Mouse (Mus musculus): Measurements from ENCODE around the gene Dock2.

The Dock2 gene

DNA sequence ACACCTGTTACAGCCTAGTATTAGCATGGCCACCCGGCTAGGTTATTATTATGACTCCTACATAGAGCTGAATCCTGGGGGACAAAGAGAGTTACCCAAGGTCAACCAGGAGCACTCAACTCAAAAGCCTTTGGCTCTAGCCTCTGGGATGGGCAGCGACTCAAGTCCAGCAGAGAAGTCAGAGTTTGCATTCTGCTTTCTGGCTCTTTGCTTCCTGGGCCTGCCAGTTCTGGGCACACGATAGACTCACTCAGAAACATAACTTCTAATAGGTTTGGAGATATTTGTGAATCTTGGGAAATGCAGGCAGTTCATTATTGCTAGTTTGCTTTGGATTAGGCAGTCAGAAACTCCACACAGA lies 367.1 kb downstream of the Dock2 start:
- no peak for DNase-seq (ENCODE audit: low spot score)

DNA sequence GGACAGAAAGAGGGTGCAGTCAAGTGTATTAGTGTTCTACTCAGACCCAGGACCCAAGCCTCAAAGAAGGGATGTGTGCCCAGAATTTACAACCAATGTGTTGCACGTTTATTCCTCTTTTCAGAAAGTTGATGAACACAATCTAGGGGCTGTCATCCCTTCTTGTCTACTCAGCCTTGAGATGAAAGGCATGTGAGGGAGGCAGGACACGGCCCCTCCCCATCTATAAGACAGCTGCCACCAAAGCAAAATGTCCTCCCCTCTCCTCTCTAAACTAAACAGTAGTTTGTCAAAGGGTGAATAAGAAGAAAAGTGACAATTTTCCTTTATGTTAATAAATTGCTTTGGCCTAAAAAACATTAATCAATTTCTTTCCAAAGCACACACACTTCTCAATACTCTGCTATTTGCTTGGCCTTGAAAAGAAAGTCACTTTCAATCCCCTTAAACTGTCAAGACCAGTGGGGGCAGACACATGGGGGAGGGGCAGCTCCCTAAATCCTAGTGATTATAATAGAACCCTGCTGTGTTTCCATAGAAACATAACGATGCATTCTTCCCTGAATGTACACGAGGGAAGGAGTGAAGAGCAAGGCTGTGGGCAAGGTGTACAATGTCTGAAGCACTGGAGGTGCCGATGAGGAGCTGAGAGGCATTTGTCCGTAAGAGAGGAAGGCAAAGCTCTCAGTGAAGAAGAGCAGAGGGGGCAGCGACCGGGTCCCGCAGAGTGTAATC lies 367.6 kb downstream of the Dock2 start:
- no peak for DNase-seq (ENCODE audit: low spot score)

DNA sequence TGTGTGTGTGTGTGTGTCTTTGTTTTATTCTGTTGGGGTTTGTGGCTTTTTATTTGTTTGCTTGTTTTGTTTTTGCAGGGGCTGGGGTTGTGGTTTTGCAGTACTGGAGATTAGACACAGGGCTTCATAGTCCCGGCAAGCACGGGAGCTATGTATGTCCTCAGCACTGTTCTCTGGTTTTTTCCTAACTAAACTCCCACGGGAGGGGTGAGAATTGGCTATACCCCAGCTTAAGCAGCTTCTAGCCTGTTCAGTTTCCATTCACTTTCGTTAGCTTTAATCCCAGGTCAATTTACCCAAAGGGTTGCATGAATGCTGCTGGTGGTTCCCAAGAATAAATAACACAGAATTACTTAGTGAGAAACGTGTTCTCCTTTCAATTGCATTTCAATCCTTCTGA lies 376.8 kb downstream of the Dock2 start:
- no peak for DNase-seq (ENCODE audit: low spot score)

GRCm38 (mm10) chr11:34406309-34406708 lies 377.4 kb downstream of the Dock2 start:
- no peak for DNase-seq (ENCODE audit: low spot score)

DNA sequence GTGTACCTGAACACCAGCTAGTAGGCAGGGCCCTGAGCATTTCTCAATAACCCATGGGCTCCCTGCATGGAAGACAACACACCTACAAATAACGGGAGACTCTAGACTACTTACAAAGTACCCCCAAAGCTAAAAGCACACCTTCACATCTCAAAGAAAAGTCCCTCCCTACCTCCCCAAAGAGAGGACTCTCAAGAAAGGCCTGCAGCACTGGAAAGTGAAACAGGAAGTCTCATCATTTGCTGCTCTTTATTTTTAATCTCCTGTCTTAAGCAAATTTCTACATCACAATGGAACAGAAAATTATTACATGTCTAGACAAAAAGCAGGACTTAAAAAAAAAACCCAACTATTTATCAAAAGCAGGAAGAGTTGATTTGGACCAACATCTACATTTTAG lies 378.4 kb downstream of the Dock2 start:
- no peak for DNase-seq (ENCODE audit: low spot score)

GRCm38 (mm10) chr11:34401343-34401742 lies 382.3 kb downstream of the Dock2 start:
- no peak for DNase-seq (ENCODE audit: low spot score)

- no peak for DNase-seq (ENCODE audit: low spot score)
Observed at GRCm38 (mm10) chr11:34398555-34398954, 385.1 kb downstream of the Dock2 start.

GRCm38 (mm10) chr11:34397661-34398060 lies 386.0 kb downstream of the Dock2 start:
- no peak for DNase-seq (ENCODE audit: low spot score)

GRCm38 (mm10) chr11:34395802-34396201 lies 387.9 kb downstream of the Dock2 start:
- DNase-seq (ENCODE audit: low spot score), result no peak

DNA sequence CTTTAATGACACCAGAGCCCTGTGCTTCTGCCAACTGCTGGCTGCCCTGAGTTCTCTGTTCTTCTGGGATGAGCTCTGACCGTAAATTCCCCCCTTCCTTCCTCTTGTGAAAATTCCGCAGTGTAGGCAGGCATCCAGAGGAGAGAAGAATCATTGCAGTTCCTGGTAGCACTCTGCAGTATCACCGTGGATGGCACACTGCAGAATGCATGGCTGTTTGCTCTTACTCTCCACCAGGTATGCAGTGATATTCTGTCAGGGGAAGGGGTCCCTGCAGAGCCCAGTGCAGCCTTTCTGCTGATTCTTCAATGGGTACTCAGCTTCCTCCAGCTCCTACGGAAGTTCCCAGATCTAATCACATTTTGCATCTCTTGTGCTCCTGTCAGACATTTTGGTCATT lies 391.6 kb downstream of the Dock2 start:
- no peak for DNase-seq (ENCODE audit: low spot score)

DNA sequence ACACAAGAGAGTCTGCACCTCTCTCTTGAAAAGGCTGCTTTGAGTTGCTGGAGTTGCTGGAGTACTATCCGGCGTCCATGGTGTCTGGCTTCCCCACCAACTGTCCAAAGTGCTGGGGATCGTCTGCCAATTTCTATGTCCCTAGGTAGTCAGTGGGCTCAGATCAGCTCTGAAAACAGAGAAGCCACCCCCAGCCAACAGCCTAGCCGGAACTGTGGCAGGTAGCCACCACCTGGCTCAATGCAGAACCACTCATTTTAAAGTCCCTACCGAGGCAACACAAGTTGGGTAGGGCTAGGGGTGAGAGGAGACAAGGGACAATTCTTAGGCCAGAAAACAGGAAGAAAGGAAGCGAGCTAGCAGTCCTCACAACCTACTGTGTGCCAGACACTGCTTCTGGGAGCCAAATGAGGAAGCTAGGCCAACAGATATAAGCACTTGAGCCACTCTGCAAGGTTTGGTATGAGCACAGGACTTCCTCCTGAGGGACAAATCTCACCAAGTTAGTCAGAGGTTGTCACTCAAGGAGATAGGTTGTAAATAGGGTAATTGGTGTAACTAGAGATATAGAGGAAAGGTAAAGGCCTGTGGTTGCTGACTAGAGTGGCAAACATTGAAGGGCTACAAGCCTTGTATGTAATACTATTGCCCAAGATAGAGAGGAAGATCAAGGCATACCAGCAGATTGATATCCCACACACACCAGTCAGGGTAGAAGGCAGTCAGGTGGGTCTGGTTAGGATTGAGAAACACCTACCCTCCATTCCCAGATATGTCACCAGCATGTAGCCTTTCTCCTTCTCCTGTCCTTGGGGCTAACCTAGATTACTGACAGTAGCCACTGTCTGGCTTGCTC lies 394.2 kb downstream of the Dock2 start:
- DNase-seq (ENCODE audit: low spot score), result no peak

- no peak for DNase-seq (ENCODE audit: low spot score)
Observed at GRCm38 (mm10) chr11:34385001-34385688, 398.5 kb downstream of the Dock2 start.

DNA sequence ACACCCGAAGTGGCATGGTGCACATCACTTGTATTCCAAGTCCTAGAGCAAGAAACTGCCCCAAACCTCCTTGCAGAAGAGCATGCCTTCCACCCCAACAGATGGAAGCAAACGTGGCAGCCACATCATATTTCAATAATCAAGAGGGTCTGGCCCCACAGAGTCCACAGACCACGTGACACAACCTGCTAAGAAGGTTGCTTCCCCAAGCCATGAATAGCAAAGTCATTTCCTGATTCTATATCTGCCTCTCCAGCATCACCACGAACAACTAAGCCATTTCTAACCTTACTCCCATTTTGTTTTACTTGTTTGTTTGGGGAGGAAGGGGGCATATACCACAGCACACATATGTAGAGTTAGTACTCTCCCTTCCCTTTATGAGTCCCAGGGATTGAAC lies 399.5 kb downstream of the Dock2 start:
- no peak for DNase-seq (ENCODE audit: low spot score)

DNA sequence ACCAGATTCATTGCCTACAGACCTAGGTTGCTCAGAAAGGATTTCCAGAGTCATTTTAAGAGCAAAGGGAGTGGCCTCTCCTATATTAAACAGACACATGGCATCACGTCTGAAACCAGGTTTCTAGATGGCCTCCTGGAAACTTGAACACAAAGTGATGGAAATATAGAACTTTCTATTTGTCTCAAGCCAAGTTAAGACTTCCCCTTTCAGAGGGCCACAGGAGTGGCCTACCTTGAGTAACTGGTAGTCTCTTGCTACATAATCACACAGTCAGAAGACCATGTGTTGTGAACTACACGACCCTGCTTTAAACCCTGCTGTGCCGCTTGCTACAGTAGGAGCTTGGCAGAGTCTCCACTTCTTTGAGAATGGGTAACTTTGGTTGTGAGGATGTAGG lies 400.2 kb downstream of the Dock2 start:
- no peak for DNase-seq (ENCODE audit: low spot score)

DNA sequence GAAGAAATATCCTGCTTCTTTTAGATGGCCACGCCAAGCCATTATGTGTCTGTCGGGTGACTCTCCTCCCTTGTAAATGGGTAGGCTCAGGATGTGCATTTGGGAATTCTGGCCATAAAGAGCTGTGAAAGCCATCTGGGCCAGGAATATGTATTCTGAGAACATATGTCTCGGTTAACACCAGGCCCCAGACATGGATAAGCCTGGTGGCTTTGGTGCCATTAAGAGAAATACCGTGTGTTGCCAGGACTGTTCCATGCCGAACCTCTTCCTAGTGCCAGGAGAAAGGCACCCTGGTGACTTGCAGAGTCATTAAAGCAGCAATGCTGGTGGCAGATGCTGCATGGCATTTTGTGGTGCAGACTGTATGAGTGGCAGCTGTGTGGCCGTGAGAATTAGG lies 406.0 kb downstream of the Dock2 start:
- no peak for DNase-seq (ENCODE audit: low spot score)

DNA sequence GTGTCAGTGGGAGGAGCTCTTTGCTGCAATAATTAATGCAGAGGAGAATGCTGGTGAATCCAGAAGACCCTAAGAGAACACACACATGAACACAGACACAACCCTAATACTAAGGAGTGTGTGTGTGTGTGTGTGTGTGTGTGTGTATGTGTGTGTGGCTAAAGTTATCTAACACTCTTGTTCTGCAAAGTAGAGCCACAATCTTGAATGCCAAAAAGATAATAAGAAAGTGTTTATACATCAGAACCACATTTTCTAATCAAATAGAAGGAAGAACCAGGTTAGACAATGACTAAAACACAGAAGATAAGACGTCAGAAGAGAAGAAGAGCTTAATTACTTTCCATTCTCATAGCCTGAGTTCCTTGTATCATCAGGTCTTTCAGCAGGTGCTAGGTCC lies 408.1 kb downstream of the Dock2 start:
- no peak for DNase-seq (ENCODE audit: low spot score)

DNA sequence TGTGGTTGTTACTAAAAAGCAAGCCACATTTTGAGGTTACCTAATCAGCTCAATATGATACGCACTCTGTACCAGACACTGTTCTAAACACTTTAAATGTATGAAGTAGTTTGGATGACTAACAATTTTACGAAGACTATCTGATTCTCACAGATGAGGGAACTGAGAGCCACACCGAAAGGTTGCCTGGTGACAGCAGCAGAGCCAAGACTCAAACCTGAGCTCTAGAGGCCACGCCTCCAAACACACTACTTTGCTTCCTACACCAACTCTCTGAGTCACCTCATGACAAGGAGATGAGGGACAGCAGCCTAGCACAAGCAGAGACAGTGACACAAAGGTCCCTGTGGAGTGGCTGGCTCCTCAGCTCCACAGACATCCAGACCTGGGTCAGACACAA lies 411.5 kb downstream of the Dock2 start:
- DNase-seq (ENCODE audit: low spot score), result no peak

DNA sequence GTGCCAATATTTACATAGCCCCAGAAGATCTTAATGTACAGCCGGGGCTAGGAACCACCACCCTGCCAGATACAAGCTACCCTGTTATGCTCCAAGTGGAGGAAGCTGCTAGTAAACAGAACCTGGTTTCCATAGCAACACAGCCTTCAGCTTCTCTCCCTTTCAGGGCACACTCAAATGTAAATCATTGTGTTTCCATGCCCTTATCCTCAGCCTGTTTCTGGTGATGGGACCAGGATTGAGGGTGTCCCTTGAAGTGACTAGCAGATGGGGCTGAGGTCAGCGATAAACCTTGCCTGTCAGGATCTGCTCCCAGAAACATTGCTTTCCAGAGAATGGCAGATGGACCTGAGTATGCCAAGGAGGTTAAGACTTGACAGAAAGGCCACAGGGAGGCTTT lies 427.6 kb downstream of the Dock2 start:
- no peak for DNase-seq (ENCODE audit: low spot score)

- no peak for DNase-seq (ENCODE audit: low spot score)
Observed at GRCm38 (mm10) chr11:34355406-34355805, 428.3 kb downstream of the Dock2 start.

DNA sequence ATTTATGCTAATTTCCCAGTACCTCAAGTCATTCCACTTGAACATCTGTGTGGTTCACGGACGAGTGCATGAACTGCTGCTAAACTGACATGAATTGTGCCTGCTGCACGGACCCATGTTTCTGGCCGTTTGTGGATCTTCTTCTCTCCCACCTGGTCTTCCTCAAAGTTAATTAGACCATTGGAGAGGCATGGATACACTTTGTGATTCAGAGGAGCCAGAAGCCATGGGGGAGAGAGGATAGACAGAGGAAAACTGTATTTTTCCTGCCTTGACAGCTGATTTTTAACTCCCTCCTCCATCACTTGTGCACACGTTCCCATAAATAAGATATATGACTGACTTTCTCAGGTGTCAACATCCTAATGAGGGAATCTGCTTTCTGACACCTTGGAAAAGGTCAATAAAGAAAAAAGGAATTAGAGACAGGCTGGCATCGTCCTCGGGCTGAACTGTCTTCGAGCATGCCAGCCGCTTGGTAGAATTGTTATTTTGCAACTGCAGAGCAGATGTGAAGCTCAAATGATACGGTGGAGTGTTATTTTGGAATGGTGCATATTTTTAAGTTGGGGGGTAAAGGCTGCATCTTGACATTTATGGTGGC lies 434.1 kb downstream of the Dock2 start:
- no peak for DNase-seq (ENCODE audit: low spot score)

DNA sequence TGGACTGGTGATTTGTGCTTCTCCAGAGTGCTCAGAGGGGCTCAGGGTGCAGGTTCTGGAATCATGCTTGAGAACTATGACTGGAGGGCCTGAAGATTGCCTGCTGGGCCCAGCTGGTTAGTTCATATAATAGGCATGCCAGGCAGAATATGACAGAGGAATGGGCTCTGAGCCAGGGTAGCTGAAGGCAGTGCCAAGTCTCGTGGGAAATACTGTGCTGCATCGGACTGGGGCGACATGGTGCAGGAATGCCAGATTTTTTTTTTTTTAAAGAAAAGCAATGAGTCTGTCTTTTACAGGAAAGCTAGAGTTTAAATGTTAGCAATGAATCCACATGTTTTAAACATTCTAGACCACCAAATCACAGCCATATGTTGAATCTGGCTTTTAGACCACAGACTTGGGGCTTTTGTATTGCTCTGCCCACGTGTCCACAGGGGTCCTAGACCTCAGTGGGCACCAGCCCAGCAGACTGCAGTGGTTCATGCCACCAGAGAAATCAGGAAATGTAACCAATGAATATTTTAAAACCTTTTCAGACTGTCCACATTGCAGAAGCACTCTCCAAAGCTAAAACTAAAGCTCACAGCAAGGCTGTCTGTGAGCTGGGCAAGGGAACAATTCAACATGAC lies 435.3 kb downstream of the Dock2 start:
- peak; percentile 7 for DNase-seq (ENCODE audit: low spot score)

DNA sequence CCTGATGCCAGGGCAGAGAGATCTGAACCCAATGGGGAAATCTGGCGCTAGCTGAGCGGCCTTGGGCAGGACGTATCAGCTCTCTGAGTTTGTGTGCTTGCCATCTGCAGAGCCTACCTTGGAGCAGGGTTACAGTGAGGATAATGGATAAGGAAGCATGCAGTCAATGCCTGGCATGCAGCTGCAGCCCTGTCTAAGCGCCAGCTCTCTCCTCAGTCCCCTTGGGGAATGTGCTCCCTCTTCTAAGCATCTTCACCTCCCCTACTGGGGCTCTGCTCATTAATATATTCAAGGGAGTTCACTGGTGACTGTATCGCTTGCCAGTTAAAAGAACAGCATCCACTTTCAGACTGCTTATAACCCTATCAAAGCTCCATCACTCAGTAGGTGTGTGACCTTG lies 439.4 kb downstream of the Dock2 start:
- DNase-seq (ENCODE audit: low spot score), result no peak

All from left cerebral cortex, adult 11 months (tissue).